Mouse (Mus musculus) heart, embryonic 12.5 days (tissue): ENCODE results near the gene Agbl5. TPM values are rescaled to one million over a fixed set of nuclear protein-coding genes. Genes with fewer than 3 reads are reported as not detected.
"Not testable (repeated sequence)": the region's sequence is repeated elsewhere in the genome, so short reads cannot be mapped to it uniquely, and the experiment has no call there.

Source experiments
- ATAC-seq: fragments of 200-750 bp; cut with Nextera tagmentation; 2 replicates; pipeline ENCODE4 v1.8.0; 2017; ENCODE audit warnings: moderate TSS enrichment, moderate library complexity; ENCODE audit not compliant: insufficient number of reproducible peaks, low FRiP score
- H3K27ac ChIP-seq: fragments of 300-500 bp; sonication (generic); 2 replicates; pipeline ENCODE4 v1.5.1; 2016; ENCODE audit warnings: mild to moderate bottlenecking, moderate library complexity; ENCODE audit not compliant: poor library complexity, severe bottlenecking
- H3K27me3 ChIP-seq: fragments of 300-500 bp; sonication (generic); replicated peaks from 2 replicates; pipeline ENCODE4 v1.6.1; 2016; ENCODE audit warnings: mild to moderate bottlenecking, moderate library complexity
- H3K36me3 ChIP-seq: fragments of 300-500 bp; sonication (generic); 2 replicates; pipeline ENCODE4 v1.6.1; 2016; ENCODE audit warnings: mild to moderate bottlenecking, moderate library complexity
- H3K4me1 ChIP-seq: fragments of 300-500 bp; sonication (generic); replicated peaks from 2 replicates; pipeline ENCODE4 v1.6.1; 2016; ENCODE audit warnings: mild to moderate bottlenecking
- H3K4me2 ChIP-seq: fragments of 300-500 bp; sonication (generic); 2 replicates; pipeline ENCODE4 v1.6.1; 2016; ENCODE audit warnings: mild to moderate bottlenecking, moderate library complexity
- H3K4me3 ChIP-seq: fragments of 300-500 bp; sonication (generic); 2 replicates; pipeline ENCODE4 v1.5.1; 2016; ENCODE audit warnings: mild to moderate bottlenecking
- H3K9ac ChIP-seq: fragments of 300-500 bp; sonication (generic); 2 replicates; pipeline ENCODE4 v1.6.1; 2016; ENCODE audit warnings: mild to moderate bottlenecking, moderate library complexity
- H3K9me3 ChIP-seq: fragments of 300-500 bp; sonication (generic); replicated peaks from 2 replicates; pipeline ENCODE4 v1.6.1; 2016; ENCODE audit warnings: mild to moderate bottlenecking, moderate library complexity
- WGBS: fragments of 180-500 bp; shearing (Covaris S2); methylation state at CpG from one replicate; pipeline ENCODE4 v1.1.7; 2016; 5-methylcytosine and 5-hydroxymethylcytosine counted together
- polyA plus RNA-seq: library from polyadenylated mRNA; unstranded; fragments of >200 nt; fragmentation: Nextera tagmentation; extraction: Ambion mirVana; gene quantifications from 2 replicates; pipeline ENCODE4 v1.2.1, GENCODE M21; 2016

The Agbl5 gene
- polyA plus RNA-seq, 1 experiment from 2014 or later, result 14.4 TPM

- no peak within 1 kb of the TSS for H3K27ac ChIP-seq
These were observed 20.8 kb upstream of the Agbl5 start, which contains the start of gene Tmem214 for GRCm38 (mm10) chr5:30867712-30868111. Gene Tmem214, plus strand, starts transcription at chr5:30868012.

DNA sequence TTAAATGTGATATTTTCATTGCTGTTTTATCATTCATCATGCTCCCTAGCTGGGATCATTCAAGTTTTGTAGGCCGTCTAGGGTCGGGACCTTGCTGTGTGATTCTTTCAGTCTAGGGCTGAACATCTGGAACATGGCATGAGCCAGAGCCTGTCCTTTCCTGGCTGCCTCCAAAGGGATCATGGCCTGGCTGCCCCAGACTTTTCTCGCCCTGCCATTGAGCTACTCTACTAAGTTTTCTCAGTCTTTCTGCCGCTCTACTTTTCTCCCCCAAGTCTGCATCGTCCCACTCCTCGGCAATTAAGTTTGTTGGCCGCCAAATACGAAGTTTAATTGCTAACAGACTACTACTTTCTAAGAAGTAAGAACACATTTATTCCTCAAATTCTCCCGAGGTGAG is 19.5 kb upstream of the Agbl5 start:
- no peaks in the 10 kb centered on the region for H3K27me3 ChIP-seq
- no peak for ATAC-seq
- no peak overlapping the region; the same call in 1 of the 2 replicates for H3K27ac ChIP-seq
- H3K4me2 ChIP-seq, result peak overlapping the region; percentile 85
- no peaks in the 10 kb centered on the region for H3K9me3 ChIP-seq
- peak overlapping the region; percentile 93 for H3K4me3 ChIP-seq
- peaks cover 21% of the 10 kb centered on the region for H3K4me1 ChIP-seq
- peak overlapping the region; percentile 93 for H3K9ac ChIP-seq
- peaks cover 39% of the 10 kb centered on the region for H3K36me3 ChIP-seq
- 20% methylated on average over 9 of the region's 9 CpGs for WGBS

More at GRCm38 (mm10) chr5:30867712-30868111, 20.8 kb upstream of the Agbl5 start, which contains the start of gene Tmem214:
- peaks cover 29% of the 10 kb centered on the region for H3K4me1 ChIP-seq
- no peak within 1 kb of the TSS for H3K4me2 ChIP-seq
- H3K9ac ChIP-seq, result no peak within 1 kb of the TSS
- no peaks in the 10 kb centered on the region for H3K9me3 ChIP-seq
- no peak for ATAC-seq
- H3K36me3 ChIP-seq, result peaks cover 26% of the 10 kb centered on the region
- WGBS, result 86% methylated on average over 3 of the region's 3 CpGs
- H3K4me3 ChIP-seq, result no peak within 1 kb of the TSS
- no peaks in the 10 kb centered on the region for H3K27me3 ChIP-seq

- Histone ChIP-seq H3K9me3 (no peaks in the 10 kb centered on the region), H3K9ac (peak overlapping the region; percentile 93), H3K4me2 (peak overlapping the region; percentile 85), H3K36me3 (peaks cover 44% of the 10 kb centered on the region), H3K4me1 (peaks cover 15% of the 10 kb centered on the region), H3K27me3 (no peaks in the 10 kb centered on the region), H3K27ac (peak overlapping the region; percentile 45; the same call in 1 of the 2 replicates), H3K4me3 (peak overlapping the region; percentile 93)
- peak; percentile 93 for ATAC-seq
- WGBS, result under 1% methylated on average over 51 of the region's 63 CpGs
These were observed 18.9 kb upstream of the Agbl5 start for GRCm38 (mm10) chr5:30869405-30870130.

DNA sequence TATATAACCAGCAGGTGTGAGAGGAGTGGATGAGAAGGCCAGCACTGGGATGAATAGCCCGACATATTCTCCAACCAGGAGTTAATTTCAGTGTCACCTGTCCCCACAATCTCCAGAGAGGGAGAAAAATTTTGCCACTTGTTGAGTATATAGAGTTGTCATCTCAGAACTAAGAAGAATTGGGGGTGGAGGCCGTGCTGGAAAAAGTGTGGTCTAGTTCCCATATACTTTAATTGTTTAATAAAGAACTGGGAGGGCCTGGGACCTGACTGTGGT is 18.4 kb upstream of the Agbl5 start:
- peak overlapping the region; percentile 93 for H3K4me3 ChIP-seq
- peak overlapping the region; percentile 93 for H3K9ac ChIP-seq
- H3K36me3 ChIP-seq, result peaks cover 49% of the 10 kb centered on the region
- no peaks in the 10 kb centered on the region for H3K27me3 ChIP-seq
- H3K4me1 ChIP-seq, result peaks cover 15% of the 10 kb centered on the region
- H3K27ac ChIP-seq, result peak overlapping the region; percentile 45; the same call in 1 of the 2 replicates
- WGBS, result 21% methylated on average over 2 of the region's 2 CpGs
- no peaks in the 10 kb centered on the region for H3K9me3 ChIP-seq
- H3K4me2 ChIP-seq, result peak overlapping the region; percentile 85
- no peak for ATAC-seq

DNA sequence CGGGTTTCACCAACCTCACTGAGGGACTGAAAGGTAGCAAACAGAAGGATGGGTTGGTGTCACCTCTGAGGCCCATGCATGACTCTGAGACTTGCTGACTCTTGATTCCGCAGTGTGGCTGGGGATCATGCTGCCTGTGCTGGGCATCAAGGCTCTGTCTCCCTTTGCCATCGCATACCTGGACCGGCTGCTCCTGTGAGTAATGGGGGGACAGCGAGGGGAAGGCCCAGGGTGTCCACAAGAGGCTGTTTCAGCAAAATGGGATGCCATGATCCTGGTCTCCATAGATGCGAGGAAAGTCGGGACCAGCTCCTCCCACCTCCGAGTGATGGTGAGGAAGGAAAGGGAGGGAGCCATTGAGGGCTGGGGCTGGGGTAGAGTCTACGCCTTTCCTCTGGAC is 15.9 kb upstream of the Agbl5 start:
- H3K4me1 ChIP-seq, result peaks cover 15% of the 10 kb centered on the region
- ATAC-seq, result no peak
- H3K9me3 ChIP-seq, result no peaks in the 10 kb centered on the region
- no peak overlapping the region for H3K27ac ChIP-seq
- H3K4me2 ChIP-seq, result no peak overlapping the region
- WGBS, result 94% methylated on average over 9 of the region's 9 CpGs
- no peak overlapping the region for H3K4me3 ChIP-seq
- no peaks in the 10 kb centered on the region for H3K27me3 ChIP-seq
- H3K9ac ChIP-seq, result no peak overlapping the region
- H3K36me3 ChIP-seq, result peaks cover 71% of the 10 kb centered on the region

DNA sequence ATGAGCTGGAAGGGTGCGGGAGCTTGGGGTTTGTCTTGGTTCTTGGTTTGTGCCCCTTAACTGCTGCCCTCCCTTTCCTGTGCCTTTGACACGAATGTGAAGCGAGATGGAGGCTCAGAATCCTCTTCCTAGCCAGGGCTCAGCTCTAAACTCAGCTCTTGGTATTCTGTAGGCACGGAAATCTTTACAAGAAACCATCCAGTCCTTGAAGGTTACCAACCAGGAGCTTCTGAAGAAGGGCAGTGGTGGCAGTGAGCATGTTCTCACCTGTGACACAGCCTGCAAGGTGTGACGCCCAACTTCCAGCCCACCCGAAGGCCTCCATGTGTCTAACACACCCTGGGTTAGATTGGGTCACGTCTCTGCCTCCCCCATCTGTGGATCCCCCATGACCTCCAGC is 14.1 kb upstream of the Agbl5 start:
- Histone ChIP-seq H3K27me3 (no peaks in the 10 kb centered on the region), H3K36me3 (peaks cover 84% of the 10 kb centered on the region), H3K4me2 (no peak overlapping the region), H3K9me3 (no peaks in the 10 kb centered on the region), H3K27ac (no peak overlapping the region), H3K9ac (no peak overlapping the region), H3K4me3 (no peak overlapping the region), H3K4me1 (peaks cover 15% of the 10 kb centered on the region)
- ATAC-seq, result no peak
- 83% methylated on average over 7 of the region's 7 CpGs for WGBS

DNA sequence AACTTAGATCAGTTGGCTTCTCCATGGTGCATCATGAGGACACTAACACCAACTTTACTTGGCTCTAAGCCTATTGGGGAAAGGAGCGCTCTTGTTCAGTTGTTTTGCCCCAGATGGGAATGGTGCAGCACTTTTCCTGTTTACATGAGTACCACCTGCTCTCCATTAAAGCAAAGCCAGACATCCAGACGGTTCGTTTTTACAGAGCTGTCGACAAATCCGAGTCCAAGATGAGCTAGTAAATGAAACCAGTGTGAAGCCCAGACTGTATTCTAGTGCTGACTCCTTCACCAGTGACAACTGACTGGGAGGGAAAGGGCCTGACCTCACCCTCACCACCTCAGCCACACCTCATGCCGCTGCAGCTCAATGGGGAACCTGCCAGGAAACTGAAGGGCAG is 9.9 kb upstream of the Agbl5 start:
- H3K4me1 ChIP-seq, result no peaks in the 10 kb centered on the region
- H3K36me3 ChIP-seq, result peaks cover 52% of the 10 kb centered on the region
- H3K4me2 ChIP-seq, result no peak overlapping the region
- no peak overlapping the region for H3K27ac ChIP-seq
- H3K9me3 ChIP-seq, result no peaks in the 10 kb centered on the region
- H3K9ac ChIP-seq, result no peak overlapping the region
- H3K4me3 ChIP-seq, result no peak overlapping the region
- 45% methylated on average over 6 of the region's 6 CpGs for WGBS
- no peaks in the 10 kb centered on the region for H3K27me3 ChIP-seq
- no peak for ATAC-seq

DNA sequence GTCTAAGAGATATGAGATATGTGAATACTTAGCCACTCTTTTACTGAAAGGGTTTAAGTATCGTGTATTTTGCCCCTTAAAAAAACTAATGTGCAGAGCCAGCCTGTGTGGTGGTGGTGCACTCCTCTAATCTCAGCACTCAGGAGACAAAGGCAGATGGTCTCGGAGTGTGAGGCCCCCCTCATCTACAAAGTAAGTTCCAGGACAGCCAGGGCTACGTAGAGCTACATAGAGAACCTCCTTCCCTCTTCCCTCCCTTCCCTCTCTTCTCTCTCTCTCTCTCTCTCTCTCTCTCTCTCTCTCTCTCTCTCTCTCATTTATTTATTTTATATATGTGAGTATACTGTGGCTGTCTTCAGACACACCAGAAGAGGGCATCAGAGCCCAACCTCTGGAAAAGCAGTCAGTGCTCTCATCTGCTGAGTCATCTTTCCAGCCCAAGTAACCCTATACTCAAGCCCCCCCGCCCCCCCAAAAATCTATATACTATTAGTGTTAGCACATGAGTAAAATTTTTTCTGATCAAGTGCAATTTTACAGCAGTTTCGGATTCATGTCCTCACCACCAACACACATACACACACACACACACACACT is 9.0 kb upstream of the Agbl5 start:
- no peaks in the 10 kb centered on the region for H3K9me3 ChIP-seq
- no peak overlapping the region for H3K27ac ChIP-seq
- H3K36me3 ChIP-seq, result peaks cover 44% of the 10 kb centered on the region
- 77% methylated on average over 5 of the region's 5 CpGs for WGBS
- H3K4me2 ChIP-seq, result no peak overlapping the region
- no peaks in the 10 kb centered on the region for H3K27me3 ChIP-seq
- H3K4me1 ChIP-seq, result no peaks in the 10 kb centered on the region
- no peak overlapping the region for H3K9ac ChIP-seq
- ATAC-seq, result no peak
- no peak overlapping the region for H3K4me3 ChIP-seq

DNA sequence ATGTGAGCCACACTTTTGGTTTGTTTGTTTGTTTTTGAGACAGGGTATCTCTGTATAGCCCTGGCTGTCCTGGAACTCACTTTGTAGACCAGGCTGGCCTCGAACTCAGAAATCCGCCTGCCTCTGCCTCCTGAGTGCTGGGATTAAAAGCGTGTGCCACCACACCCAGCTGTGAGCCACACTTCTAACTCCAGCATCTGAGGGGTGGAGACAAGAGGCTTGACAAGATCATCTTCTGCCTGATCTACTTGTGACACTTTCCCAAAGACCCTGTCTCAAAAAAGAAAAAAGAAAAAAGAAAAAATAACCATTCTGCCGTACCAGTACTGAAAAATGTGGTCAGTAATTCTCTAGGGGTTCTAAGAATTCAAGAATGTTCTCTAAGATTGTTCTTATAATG is 6.7 kb upstream of the Agbl5 start:
- WGBS, result 81% methylated on average over 4 of the region's 4 CpGs
- not testable (repeated sequence) for H3K9me3 ChIP-seq, ATAC-seq, H3K4me2 ChIP-seq, H3K27me3 ChIP-seq, H3K27ac ChIP-seq, H3K4me3 ChIP-seq, H3K4me1 ChIP-seq, H3K9ac ChIP-seq
- peaks cover 20% of the 10 kb centered on the region for H3K36me3 ChIP-seq

DNA sequence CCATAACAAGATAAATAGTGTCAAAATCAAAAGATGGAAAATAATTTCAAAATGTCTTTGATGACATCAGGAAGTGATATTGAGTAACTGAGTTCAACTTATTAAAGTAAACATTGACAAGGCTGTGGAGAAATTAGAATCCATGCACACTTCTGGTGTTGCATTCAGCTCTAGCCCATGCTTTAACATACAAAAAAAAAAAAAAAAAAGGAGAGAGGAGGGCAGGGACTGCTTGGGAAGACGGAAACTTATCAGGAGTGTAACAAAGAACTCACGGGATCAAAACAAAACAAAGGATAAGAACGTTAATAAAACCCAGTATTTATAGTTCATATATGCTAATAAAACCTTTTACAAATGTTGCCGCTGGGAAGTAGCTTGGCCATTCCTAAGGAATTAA is 2.3 kb upstream of the Agbl5 start:
- Histone ChIP-seq H3K4me2 (no peak overlapping the region), H3K9me3 (no peaks in the 10 kb centered on the region), H3K36me3 (peaks cover 7% of the 10 kb centered on the region), H3K27me3 (no peaks in the 10 kb centered on the region), H3K4me3 (no peak overlapping the region), H3K9ac (no peak overlapping the region), H3K4me1 (peaks cover 17% of the 10 kb centered on the region), H3K27ac (no peak overlapping the region)
- no peak for ATAC-seq
- WGBS, result 40% methylated on average over 4 of the region's 4 CpGs

- Histone ChIP-seq H3K27me3 (no peaks in the 10 kb centered on the region), H3K4me1 (peaks cover 17% of the 10 kb centered on the region), H3K36me3 (peaks cover 12% of the 10 kb centered on the region), H3K4me3 (peak overlapping the region; percentile 80), H3K27ac (peak overlapping the region; percentile 91), H3K9ac (peak overlapping the region; percentile 76), H3K9me3 (no peaks in the 10 kb centered on the region), H3K4me2 (peak overlapping the region; percentile 76)
- no peak for ATAC-seq
- WGBS, result 38% methylated on average over 5 of the region's 5 CpGs
These were observed 1.8 kb upstream of the Agbl5 start for GRCm38 (mm10) chr5:30886731-30887130.
